Mouse (Mus musculus) natural killer cell, adult 2 months (primary cell): ENCODE measurements around the gene Zmynd8.

Experiments used
- DNase-seq, 2 experiments: peaks; one replicate each; pipeline ENCODE4 v3.0.0; 2022; ENCODE audit warnings: low spot score in 2 of 2

Gene Zmynd8

DNA sequence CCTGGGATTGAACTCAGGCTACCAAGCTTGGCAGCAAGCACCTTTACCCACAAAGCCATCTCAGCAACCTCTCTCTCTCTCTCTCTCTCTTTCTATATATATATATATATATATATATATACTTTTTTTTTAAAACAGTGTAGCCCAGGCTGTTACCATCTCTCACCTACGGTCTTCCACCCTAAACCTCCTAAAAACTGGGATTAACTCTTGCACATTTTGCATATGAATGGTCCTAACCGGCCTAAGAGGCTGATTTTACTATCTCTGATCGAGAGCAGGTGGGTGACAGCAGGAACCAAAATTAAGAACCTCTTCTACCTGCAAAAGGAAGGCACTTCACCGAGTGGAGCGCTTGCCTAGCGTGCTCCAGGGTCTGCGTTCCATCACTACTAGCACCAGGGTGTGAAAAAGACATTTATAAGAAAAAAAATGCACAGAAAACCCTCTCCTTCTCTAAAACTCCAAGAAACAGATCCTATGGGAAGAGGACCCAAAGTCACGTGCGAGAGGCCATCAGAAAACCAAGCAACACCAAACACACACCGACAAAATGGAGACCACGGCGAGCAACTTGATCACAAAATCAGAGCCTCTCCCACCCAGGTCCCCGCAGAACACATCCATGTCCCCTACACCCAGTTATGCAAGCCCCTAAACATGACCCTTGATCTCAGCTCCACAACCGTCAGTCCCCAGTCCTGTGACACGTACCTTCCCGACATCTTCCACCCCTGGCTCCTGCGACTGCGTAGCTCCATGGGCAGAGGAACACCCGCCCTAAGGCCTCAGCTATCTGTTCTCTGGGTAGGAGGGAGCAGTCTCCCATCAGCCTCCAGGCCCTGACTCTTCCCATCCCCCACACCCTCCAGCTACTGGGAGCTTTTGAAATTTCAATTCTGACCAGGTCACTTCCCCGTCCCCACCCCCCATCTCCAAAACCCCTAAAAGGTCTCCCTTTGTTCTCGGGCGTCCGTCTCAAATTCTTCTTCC is at the start of gene Zmynd8:
Gene Zmynd8, minus strand, starts transcription at position 815 of the 993 bp plus-strand sequence.
- no peak for DNase-seq

DNA sequence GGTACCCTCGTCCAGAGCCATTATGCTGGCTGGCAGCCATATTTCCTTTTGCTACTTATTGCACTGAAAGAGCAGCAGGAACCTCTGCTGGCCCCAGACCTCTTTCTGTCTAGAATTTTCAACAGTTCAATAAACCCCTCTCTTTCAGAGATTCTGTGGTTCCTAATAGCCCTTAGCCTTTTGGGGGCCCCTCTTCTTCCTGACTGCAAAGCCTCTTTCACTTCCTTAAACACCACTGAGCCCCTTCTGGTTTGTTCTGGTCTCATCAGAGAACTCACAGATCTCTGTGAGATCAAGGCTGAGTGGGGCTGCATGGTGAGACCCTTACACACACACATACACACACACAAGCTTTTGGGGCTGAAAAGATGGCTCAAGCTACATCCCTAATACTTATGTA is 49.2 kb upstream of the Zmynd8 start:
- DNase-seq, result peak in 1 of 2 experiments; percentile 42

DNA sequence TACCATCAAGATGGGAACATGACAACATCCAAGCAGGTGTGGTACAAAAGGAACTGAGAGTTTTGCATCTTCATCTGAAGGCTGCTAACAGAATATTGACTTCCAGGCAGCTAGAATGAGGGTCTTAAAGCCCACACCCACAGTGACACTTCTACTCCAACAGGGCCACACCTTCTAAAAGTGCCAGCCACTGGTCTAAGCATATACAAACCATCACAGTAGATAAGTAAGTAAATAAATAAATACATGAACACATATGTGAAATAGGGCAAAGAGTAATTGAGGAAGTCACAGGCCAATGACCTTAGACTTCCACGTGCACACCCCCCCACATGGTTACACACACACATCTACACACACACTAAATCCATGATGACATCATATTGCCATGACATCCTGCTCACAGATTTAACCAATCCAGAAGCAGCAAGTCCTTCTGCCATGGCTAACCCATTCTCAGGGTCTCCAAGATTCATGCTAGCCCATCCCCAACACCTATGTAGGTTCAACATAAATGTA is 47.3 kb upstream of the Zmynd8 start:
- peak in 1 of 2 experiments; percentile 39 for DNase-seq

DNA sequence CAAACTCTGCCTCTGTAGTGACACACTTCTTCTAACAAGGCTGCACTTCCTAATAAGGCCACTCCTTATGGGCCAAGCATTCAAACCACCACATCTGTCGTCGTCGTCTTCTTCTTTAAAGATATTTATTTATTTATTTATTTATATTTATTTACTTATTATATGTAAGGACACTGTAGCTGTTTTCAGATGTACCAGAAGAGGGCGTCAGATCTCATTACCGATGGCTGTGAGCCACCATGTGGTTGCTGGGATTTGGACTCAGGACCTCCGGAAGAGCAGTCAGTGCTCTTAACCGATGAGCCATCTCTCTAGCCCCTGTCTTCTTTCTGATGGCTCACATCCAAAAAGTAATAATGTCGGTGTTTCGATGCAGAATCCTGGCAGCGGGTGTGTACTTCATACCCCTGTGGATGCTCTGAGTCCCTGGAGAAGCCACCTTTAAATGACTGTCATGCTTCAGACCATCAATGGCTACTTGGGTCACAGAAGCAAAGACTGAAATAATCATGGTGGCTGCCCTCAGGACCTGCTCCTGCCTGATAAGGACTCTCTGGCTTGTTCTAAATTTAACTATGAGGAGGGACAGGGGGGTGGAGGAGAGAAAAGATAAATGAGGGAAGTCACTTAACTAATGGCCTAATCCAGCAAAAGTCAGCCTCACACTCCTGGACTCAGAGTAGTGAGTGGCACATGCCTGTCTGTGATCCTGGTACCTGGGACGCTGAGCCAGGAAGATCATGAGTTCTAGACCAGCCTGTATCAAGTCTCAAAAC is 45.9 kb upstream of the Zmynd8 start:
- no peak for DNase-seq

DNA sequence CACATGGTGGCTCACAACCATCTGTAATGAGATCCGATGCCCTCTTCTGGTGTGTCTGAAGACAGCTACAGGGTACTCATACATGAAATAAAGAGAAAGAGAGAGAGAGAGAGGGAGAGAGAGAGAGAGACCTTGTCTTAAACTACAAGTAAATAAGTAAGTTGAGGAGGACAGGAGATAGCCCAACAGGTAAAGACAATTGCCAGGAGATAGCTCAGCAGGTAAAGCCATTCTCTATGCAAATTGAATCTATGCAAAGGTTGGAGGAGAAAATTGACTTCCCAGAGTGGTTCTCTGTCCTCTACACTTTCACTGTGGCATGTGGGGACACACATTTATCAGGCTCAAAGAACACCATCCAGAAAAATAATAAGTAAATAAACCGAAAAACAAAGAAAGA is 44.3 kb upstream of the Zmynd8 start:
- DNase-seq, result no peak

DNA sequence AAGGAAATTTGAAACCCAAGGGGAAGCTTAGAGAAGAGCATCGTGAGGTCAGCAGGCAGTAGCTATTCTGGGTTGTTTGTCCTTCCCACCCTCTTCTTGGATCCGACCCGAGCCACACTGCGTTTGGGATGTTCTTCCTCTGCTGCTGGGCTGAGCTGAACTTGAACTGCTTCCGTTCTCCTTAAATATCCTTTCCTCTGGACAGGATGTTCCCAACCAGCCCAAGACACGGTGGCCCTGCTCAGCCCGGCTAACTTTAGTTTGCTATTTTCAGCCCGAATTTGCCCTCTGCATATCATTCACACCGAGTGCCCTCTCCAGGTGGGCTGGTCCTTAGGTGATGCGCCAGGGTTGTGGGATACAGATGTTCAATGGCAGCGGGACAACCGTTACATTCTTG is 37.3 kb upstream of the Zmynd8 start:
- DNase-seq, result no peak

DNA sequence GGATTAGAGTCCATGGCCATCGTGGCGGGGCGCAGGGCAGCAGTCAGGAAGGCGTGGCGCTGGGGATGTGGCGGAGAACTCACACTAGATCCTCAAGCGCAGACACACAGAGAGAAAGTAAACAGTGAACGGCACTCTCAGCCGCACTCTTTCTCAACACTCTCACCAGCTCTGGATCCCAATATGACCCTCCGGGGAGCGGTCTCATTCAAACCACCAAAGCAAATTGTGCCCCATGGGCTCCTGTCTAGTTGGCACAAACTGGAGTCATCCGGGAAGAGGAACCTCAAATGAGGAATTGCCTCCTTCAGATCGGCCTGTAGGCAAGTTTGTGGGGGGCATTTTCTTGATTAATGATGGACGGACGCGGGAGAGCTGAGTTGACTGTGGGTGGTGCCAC is 28.9 kb upstream of the Zmynd8 start:
- DNase-seq, result no peak

DNA sequence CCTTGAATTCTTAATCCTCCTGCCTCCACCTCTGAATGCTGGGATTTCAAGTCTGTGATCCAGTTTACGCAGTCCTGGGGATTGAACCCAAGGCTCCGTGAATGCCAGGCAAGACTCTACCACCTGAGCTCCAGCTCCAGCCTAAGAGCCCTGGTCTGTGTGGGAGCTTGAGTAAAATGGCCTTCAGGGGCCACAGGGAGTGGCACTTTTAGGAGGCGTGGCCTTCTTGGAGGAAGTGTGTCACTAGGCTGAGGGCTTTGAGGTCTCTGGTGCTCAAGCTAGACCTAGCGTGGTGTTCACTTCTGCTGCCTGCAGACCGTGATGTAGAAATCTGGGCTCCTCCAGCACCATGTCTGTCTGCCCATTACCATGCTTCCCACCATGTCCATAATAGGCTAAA is 27.4 kb upstream of the Zmynd8 start:
- no peak for DNase-seq

DNA sequence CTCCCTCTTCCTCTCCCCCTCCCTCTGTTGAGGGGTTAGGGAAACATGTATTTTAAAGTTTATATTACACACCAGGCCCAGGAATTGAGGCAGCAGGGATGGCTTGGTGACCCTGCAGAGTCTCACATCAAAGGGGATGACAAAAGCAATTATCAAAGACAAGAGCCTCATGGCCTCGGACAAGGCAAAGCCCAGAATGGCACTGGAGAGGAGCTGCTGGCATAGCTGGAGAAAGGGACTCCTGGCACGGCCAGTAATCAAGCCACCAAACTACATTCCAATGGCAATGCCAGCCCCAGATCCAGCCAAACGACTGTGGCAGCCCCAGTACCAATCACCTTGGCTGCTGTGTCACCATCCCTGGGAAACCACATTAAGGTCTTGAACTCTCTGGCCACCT is 26.3 kb upstream of the Zmynd8 start:
- no peak for DNase-seq

DNA sequence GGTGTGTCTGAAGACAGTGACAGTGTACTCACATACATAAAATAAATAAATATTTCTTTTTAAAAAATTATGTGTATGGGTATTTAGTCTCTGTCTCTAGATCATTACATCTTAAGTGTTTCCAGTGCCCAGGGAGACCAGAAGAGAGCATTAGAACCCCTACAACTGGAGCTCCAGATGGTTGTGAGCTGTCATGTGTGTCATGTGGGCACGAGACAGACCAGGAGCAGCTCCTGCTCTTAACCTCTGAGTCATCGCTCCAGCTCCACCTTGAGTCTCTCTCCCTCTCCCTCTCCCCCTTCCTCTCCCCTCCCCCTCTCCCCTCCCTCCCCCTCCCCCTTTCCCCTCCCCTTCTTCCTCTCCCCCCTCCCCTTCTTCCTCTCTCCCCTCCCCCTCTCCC is 25.9 kb upstream of the Zmynd8 start:
- DNase-seq, result no peak

DNA sequence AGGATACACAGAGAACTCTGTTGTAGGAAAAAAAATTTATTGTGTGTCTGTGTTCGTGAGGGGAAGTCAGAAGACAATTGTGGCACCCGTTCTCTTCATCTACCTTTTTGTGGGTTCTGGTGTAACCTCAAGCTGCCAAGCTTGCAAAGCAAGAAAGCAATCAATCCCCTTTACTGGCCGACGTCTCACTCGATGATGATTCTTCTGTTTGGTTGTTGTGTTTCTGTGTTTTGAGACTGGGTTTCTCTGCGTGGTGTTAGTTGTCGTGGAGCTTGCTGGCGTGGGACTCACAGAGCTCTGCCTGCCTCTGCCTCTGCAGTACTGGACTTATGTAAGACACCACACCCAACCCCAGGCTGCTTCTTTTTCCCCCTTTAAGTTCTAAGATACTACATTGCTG is 24.9 kb upstream of the Zmynd8 start:
- DNase-seq, result peak in 1 of 2 experiments; percentile 39

DNA sequence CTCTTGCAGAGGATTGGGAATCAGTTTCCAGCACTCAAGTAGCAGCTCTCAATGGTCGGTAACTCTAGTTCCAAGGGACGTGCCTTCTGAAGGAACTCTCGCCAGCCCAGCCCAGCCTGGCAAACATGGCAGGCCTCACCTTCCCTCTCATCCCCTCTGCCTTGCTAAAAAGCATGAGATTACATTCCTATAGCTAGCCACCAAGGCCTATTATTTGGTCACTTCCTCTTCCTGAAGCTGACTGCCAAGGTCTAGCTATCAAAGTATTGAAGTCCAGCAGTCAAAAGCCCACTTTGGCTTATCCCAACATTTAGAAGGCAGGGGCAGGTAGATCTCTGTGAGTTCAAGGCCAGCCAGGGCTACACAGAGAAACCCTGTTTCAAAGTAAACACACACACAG is 24.2 kb upstream of the Zmynd8 start:
- DNase-seq, result no peak

DNA sequence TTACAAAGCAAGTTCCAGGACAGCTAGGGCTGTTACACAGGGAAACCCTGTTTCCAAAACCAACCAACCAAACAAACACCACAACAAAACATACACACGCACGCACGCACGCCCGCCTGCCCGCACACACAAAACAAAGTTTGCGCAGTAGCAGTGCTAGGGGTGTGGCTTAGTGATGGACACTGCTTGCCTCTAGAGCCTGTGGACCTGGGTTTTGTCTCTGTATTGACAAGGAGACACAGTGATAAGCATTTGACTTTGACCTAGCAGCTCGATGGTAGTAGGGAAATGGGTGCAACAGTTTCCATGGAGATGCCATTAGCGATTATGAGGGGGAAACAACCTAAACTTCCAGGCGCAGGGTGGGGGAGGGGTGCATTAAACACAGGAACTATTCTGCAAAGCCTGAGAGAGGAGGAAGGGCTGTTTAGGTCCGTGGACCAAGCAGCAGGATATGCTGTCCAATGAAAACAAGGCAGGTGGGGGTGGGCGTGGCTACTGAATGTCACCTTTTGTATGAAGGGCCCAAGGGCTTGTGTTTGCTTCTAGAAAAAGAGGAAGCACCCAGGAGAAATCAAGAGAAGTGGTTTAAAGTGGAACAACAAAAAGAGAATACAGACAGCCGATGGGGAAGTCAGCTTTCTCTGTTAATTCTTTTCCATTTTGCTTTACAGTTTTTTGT is 23.4 kb upstream of the Zmynd8 start:
- peak in 1 of 2 experiments; percentile 79 for DNase-seq

DNA sequence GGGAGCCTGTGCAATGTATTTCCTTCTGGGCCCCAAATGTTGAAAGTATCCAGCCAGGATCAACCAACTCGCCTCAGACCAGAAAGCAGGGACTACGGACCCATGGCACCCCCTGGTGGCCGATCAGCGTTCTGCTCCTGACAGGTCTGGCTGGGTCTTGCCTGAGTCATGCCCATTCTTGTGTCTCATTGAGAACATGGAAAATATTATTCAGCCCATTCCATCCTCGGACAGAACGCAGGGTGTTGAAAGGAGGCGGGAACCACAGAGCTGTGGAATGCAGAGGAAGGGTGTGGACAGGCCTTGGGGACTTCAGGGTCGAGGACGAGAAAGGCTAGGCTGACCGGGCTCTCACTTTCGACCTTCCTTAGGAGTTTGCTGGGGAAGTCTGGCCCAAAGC is 15.5 kb upstream of the Zmynd8 start:
- DNase-seq, result peak; percentile 71 to 84

DNA sequence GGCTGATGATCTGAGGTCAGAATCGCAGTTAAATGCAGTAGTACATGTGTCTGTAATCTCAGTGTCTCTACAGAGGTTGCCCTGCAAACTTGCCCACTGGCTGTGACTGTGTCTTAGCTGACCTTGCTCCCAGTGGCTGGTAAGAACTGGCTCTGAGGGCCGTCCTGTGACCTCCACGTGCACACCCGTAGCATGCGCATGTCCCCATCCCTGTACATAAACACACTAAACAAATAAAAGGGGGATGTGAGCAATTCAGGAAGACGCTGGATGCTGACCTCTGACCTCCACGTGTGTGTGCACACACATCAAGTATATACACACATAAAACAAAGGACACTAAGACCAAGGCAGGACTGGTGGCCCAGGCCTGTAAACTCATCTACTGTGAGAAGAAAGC is 14.3 kb upstream of the Zmynd8 start:
- DNase-seq, result no peak

DNA sequence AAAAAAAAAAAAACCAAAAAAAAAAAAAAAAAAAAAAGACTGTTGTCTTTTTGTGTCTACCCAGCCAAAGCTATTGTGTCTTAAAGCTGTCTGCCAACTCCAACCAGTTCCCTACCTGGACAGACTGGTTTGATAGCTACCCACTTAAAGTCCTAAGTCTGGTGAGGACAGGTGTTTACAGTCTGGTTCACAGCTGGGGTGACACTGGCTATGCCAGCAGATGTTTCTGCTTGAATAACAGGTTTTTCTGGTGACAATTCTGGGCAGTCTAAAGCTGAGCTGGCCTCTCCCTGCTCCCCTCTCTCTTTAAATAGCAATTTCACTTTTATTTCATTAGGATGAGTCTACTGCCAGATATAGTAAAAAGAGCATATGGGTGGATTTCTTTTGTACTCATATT is 10.9 kb upstream of the Zmynd8 start:
- no peak for DNase-seq

DNA sequence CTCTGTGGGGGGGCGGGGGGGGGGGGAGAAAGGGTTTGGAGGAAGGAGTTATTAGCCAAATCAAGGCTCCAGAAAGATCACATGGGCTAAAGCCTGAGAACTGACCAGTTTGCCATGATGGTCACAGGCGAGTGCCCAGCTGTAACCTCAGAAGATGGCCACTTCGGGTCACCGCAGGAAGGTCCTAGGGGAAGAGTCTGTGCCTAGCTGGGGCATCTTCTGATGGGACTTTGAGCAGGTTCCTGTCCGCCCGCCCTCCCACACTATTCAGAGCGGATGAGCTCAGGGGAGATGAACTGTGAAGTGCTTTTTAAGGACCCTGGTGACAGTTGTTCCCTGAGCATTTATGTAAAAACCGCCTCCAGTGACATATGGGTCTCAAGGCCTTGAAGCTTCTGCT is 8.4 kb upstream of the Zmynd8 start:
- no peak for DNase-seq

DNA sequence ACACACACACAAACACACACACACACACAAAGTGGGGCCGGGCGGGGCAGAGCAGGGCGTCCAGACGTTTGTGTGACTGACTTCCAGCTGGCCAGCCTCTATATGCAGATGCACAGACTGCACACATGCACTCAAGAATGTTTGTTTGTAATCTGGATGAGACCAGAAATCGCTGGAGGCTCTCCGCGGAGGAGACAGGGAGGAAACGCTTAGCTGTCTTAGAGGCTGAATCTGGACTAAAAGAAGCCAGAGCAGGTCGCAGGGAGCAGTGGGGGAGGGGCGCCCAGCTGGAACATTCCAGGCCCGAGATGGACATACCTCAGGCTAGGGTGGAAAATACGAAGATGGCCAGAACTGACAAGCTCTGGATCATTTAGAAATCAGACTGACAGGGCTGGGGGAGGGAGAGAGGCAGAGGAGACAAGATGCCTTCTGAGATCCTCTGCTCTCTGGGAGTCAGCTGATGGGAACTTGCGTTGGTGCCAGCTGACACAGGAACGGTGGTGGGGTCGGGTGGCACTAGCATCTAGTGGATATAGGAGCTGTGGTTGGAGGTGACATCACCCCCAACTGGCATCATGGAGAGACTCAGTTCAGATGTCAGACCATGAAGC is 7.6 kb upstream of the Zmynd8 start:
- no peak for DNase-seq

DNA sequence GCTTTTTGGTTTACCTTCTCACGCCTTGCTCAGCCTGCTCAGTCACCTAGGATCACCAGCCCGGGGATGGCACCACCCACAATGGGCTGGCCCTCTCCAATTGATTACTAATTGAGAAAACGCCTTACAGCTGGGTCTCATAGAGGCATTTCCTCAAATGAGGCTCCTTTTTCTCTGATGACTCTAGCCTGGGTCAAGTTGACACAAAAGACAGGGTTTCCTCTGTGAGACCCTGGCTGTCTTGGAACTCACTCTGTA is 2.2 kb upstream of the Zmynd8 start:
- DNase-seq, result no peak

DNA sequence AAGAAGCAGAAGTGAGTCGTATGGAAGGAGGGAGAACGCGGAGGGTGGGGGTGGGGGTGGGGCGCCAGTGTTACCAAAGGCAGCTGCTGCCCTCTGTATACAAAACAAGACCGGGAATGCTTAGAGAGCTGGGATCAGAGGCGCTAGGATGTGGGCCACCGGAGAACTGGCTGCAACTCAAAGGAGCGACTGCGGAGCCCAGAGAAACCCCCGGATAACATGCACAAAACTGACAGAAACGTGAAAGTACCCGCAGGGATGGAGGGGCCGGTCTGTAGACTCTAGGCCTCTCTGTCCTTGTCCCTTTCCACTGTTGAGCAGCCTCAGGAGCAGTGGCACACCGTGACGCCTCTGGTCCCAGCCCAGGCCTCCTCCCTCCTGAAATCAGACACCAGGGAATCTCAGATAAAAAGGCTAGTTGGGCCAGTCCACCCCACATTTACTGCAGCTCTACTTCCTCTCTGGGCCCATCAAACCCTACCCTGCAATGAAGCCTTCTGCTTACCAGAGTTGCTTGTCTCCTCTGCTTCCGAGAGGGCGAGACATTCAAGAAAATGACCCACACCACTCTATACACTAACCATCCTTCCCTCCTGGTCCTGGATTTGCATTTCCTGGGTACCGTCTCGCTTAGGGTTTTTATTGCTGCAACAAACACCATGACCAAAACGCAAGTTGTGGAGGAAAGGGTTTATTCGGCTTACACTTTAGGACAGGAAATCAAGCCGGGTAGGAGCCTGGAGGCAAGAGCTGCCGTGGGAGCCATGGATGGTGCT is 1.7 kb upstream of the Zmynd8 start:
- no peak for DNase-seq

DNA sequence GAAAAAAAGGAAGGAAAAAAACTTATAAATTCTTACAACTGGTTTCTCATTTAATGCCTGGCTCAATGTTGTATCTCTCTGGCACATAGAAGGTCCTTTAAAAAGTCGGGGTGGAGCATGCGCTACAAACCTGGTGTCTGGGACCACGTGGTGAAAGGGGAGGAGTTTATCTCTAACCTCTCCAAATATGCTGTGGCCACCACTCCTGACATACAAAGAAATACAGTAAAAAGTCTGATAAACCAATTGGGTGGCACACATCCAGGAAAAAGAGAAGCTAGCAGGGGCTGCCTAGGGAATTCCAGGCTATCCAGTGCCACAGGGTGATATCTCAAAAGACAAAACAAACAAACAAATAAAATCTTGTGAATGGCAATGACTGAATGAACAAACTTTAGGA is 1.1 kb upstream of the Zmynd8 start:
- no peak for DNase-seq
